Mouse (Mus musculus) heart, embryonic 16.5 days (tissue): ENCODE results near the gene Zmpste24. TPM values are rescaled to one million over a fixed set of nuclear protein-coding genes. Genes with fewer than 3 reads are reported as not detected.

Experiments used
- ATAC-seq: fragments of 200-750 bp; cut with Nextera tagmentation; replicated peaks from 2 replicates; pipeline ENCODE4 v1.8.0; 2017; ENCODE audit warnings: moderate number of reproducible peaks; ENCODE audit not compliant: insufficient read depth, low FRiP score; ENCODE audit errors: extremely low read depth
- H3K27ac ChIP-seq: fragments of 300-500 bp; sonication (generic); 2 replicates; pipeline ENCODE4 v1.5.1; 2014; ENCODE audit warnings: mild to moderate bottlenecking, low read length, control low read depth, moderate library complexity
- H3K27me3 ChIP-seq: fragments of 300-500 bp; sonication (generic); 2 replicates; pipeline ENCODE4 v1.6.1; 2014; ENCODE audit warnings: low read length, mixed read lengths; ENCODE audit not compliant: control insufficient read depth, insufficient read depth
- H3K36me3 ChIP-seq: fragments of 300-500 bp; sonication (generic); 2 replicates; pipeline ENCODE4 v1.6.1; 2014; ENCODE audit not compliant: control insufficient read depth, insufficient read depth
- H3K4me1 ChIP-seq: fragments of 300-500 bp; sonication (generic); 2 replicates; pipeline ENCODE4 v1.6.1; 2014; ENCODE audit warnings: low read length, mixed read lengths; ENCODE audit not compliant: control insufficient read depth, insufficient read depth
- H3K4me2 ChIP-seq: fragments of 300-500 bp; sonication (generic); 2 replicates; pipeline ENCODE4 v1.6.1; 2014; ENCODE audit warnings: low read depth, mild to moderate bottlenecking, control low read depth, low read length
- H3K4me3 ChIP-seq: fragments of 300-500 bp; sonication (generic); 2 replicates; pipeline ENCODE4 v1.5.1; 2014; ENCODE audit warnings: mild to moderate bottlenecking, control low read depth, low read length
- H3K9ac ChIP-seq: fragments of 300-500 bp; sonication (generic); 2 replicates; pipeline ENCODE4 v1.6.1; 2014; ENCODE audit warnings: low read length, control low read depth
- H3K9me3 ChIP-seq: fragments of 300-500 bp; sonication (generic); replicated peaks from 2 replicates; pipeline ENCODE4 v1.6.1; 2016; ENCODE audit warnings: low read length; ENCODE audit not compliant: control insufficient read depth
- WGBS: fragments of 180-500 bp; shearing (Covaris S2); extraction: QIAGEN DNeasy Blood & Tissue Kit; methylation state at CpG from one replicate; pipeline ENCODE4 v1.1.7; 2014; 5-methylcytosine and 5-hydroxymethylcytosine counted together
- polyA plus RNA-seq: library from polyadenylated mRNA; unstranded; fragments of >200 nt; fragmentation: Nextera tagmentation; extraction: Ambion mirVana; gene quantifications from 2 replicates; pipeline ENCODE4 v1.2.1, GENCODE M21; 2015

Gene Zmpste24
- polyA plus RNA-seq, 1 experiment from 2014 or later: 29.1 TPM

GRCm38 (mm10) chr4:121040323-121040722 is 57.7 kb downstream of the Zmpste24 start:
- Histone ChIP-seq H3K9ac (no peak overlapping the region; the same call in 1 of the 2 replicates), H3K4me3 (peak overlapping the region; percentile 55), H3K36me3 (no peaks in the 10 kb centered on the region), H3K4me1 (peaks cover 11% of the 10 kb centered on the region), H3K4me2 (peak overlapping the region; percentile 87), H3K27ac (no peak overlapping the region; the same call in 1 of the 2 replicates), H3K9me3 (no peaks in the 10 kb centered on the region), H3K27me3 (peaks cover 22% of the 10 kb centered on the region)
- WGBS: 61% methylated on average over 14 of the region's 14 CpGs
- ATAC-seq: no peak

- H3K4me3 ChIP-seq: peak within 1 kb of the TSS; percentile 55
- H3K27ac ChIP-seq: no peak within 1 kb of the TSS
- peak within 1 kb of the TSS; percentile 87 for H3K4me2 ChIP-seq
- 3% methylated on average over 46 of the region's 46 CpGs for WGBS
- peak within 1 kb of the TSS; percentile 66 for H3K9ac ChIP-seq
- no peaks in the 10 kb centered on the region for H3K36me3 ChIP-seq
- H3K9me3 ChIP-seq: no peaks in the 10 kb centered on the region
- ATAC-seq: 0 out of 2 replicates have a peak, but pooled peaks have one; percentile 15
- H3K27me3 ChIP-seq: peaks cover 22% of the 10 kb centered on the region
- peaks cover 11% of the 10 kb centered on the region for H3K4me1 ChIP-seq
These were observed 58.5 kb downstream of the Zmpste24 start, which contains the start of gene Col9a2 for GRCm38 (mm10) chr4:121039331-121040115. Gene Col9a2, plus strand, starts transcription at chr4:121039385.

GRCm38 (mm10) chr4:121033006-121033405 is 65.0 kb downstream of the Zmpste24 start:
- WGBS: 78% methylated on average over 2 of the region's 2 CpGs
- peaks cover under 1% of the 10 kb centered on the region; the same call in 1 of the 2 replicates for H3K27me3 ChIP-seq
- no peaks in the 10 kb centered on the region for H3K36me3 ChIP-seq
- H3K9ac ChIP-seq: no peak overlapping the region
- no peak for ATAC-seq
- no peak overlapping the region for H3K4me2 ChIP-seq
- no peaks in the 10 kb centered on the region for H3K4me1 ChIP-seq
- no peaks in the 10 kb centered on the region for H3K9me3 ChIP-seq
- no peak overlapping the region for H3K4me3 ChIP-seq
- H3K27ac ChIP-seq: no peak overlapping the region

- Histone ChIP-seq H3K4me1 (no peaks in the 10 kb centered on the region), H3K4me3 (no peak overlapping the region), H3K4me2 (no peak overlapping the region), H3K36me3 (no peaks in the 10 kb centered on the region), H3K9me3 (no peaks in the 10 kb centered on the region), H3K27ac (no peak overlapping the region), H3K9ac (no peak overlapping the region), H3K27me3 (no peaks in the 10 kb centered on the region)
- 54% methylated on average over 4 of the region's 4 CpGs for WGBS
- ATAC-seq: no peak
These were observed 66.6 kb downstream of the Zmpste24 start for GRCm38 (mm10) chr4:121031440-121031839.

GRCm38 (mm10) chr4:121029632-121030031 is 68.4 kb downstream of the Zmpste24 start:
- Histone ChIP-seq H3K4me1 (no peaks in the 10 kb centered on the region), H3K36me3 (no peaks in the 10 kb centered on the region), H3K27ac (no peak overlapping the region), H3K9ac (no peak overlapping the region), H3K27me3 (no peaks in the 10 kb centered on the region), H3K4me2 (no peak overlapping the region), H3K9me3 (no peaks in the 10 kb centered on the region), H3K4me3 (no peak overlapping the region)
- WGBS: 71% methylated on average over 3 of the region's 3 CpGs
- no peak for ATAC-seq

- no peaks in the 10 kb centered on the region for H3K27me3 ChIP-seq
- no peak overlapping the region for H3K4me2 ChIP-seq
- no peaks in the 10 kb centered on the region for H3K4me1 ChIP-seq
- H3K36me3 ChIP-seq: no peaks in the 10 kb centered on the region
- H3K9me3 ChIP-seq: no peaks in the 10 kb centered on the region
- no peak overlapping the region for H3K27ac ChIP-seq
- H3K4me3 ChIP-seq: no peak overlapping the region
- no peak overlapping the region for H3K9ac ChIP-seq
- 30% methylated on average over 14 of the region's 14 CpGs for WGBS
- no peak for ATAC-seq
These were observed 69.2 kb downstream of the Zmpste24 start for GRCm38 (mm10) chr4:121028659-121029392.

- Histone ChIP-seq H3K4me3 (no peak overlapping the region), H3K4me1 (no peaks in the 10 kb centered on the region), H3K9me3 (no peaks in the 10 kb centered on the region), H3K4me2 (no peak overlapping the region), H3K9ac (no peak overlapping the region), H3K27ac (no peak overlapping the region), H3K27me3 (no peaks in the 10 kb centered on the region), H3K36me3 (no peaks in the 10 kb centered on the region)
- WGBS: 55% methylated on average over 1 of the region's 1 CpGs
- no peak for ATAC-seq
These were observed 69.9 kb downstream of the Zmpste24 start for GRCm38 (mm10) chr4:121028146-121028545.

GRCm38 (mm10) chr4:121025681-121026080 is 72.4 kb downstream of the Zmpste24 start:
- WGBS: 51% methylated on average over 2 of the region's 2 CpGs
- ATAC-seq: no peak

GRCm38 (mm10) chr4:121023941-121024340 is 74.1 kb downstream of the Zmpste24 start:
- Histone ChIP-seq H3K36me3 (no peaks in the 10 kb centered on the region), H3K4me1 (peaks cover 16% of the 10 kb centered on the region), H3K27me3 (no peaks in the 10 kb centered on the region), H3K4me3 (no peak overlapping the region), H3K4me2 (no peak overlapping the region), H3K27ac (no peak overlapping the region), H3K9me3 (no peaks in the 10 kb centered on the region), H3K9ac (no peak overlapping the region)
- no peak for ATAC-seq
- WGBS: 81% methylated on average over 2 of the region's 2 CpGs

More at GRCm38 (mm10) chr4:121025681-121026080, 72.4 kb downstream of the Zmpste24 start:
- peaks cover 4% of the 10 kb centered on the region for H3K4me1 ChIP-seq
- no peaks in the 10 kb centered on the region for H3K36me3 ChIP-seq
- no peak overlapping the region for H3K4me2 ChIP-seq
- no peak overlapping the region for H3K9ac ChIP-seq
- H3K9me3 ChIP-seq: no peaks in the 10 kb centered on the region
- no peaks in the 10 kb centered on the region for H3K27me3 ChIP-seq
- H3K27ac ChIP-seq: no peak overlapping the region
- no peak overlapping the region for H3K4me3 ChIP-seq
